Mouse (Mus musculus): ENCODE measurements around the gene Lpo. TPM values are rescaled to one million over a fixed set of nuclear protein-coding genes. Genes with fewer than 3 reads are reported as not detected.

The Lpo gene
- polyA plus RNA-seq, 1 experiment from 2014 or later, result 0.08 TPM

DNA sequence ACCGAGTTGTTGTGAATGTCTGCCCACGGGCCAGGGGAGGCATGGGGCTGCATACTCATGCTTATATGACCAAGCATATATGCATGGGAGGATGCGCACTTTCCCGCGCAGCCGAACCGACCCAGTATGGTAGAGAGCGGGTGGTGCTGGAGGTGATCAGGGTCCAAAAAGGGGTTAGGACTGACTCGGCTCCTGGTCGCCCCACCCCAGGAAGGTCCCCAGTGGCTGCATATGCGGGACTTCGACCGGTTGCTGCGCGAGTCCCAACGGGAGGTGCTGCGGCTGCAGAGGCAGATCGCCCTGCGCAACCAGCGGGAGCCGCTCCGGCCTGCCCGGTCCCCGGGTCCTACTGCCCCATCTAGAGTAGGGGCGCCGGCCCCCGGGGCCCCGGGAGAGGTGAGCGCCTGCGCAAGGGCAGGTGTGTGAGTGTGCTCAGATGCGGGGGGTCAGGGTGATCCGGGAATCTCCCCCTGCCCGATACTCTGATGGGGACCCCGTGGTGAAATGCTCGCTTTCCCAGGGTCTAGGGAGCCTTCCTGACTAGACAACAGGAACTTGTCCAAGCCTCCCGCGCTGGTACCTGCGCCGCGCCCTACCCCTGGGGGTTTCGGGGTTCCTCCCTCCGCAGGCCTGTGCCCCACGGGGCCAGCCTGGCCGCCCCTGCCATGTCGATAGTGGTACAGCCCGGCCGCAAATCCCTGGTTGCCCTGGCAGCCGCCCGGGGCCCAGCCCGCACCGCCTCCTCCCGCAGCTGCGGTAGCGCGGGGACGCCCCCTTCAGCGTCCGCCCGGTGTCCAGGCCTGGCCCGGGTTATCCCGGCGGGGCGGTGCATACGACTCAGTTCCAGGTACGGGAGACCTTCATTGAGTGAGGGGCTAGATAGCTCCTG, 63.9 kb downstream of the Lpo start:
- DNase-seq (ENCODE audit: low spot score) (peak; percentile 73), ATAC-seq (replicated peaks; ENCODE audit: low FRiP score, low TSS enrichment, low read depth) (peak; percentile 65)
- under 1% methylated on average over 65 of the region's 65 CpGs for WGBS
- peaks cover 78% of the 10 kb centered on the region for H3K27me3 ChIP-seq (replicated peaks; ENCODE audit: control insufficient read depth, insufficient read depth, low read length)
- peaks cover 8% of the 10 kb centered on the region; the same call in 1 of the 2 replicates for H3K4me1 ChIP-seq (replicated peaks; ENCODE audit: control insufficient read depth, insufficient read depth, low read length)
- no peak overlapping the region for H3K27ac ChIP-seq (ENCODE audit: low read depth)
- peak overlapping the region; percentile 45 for H3K9ac ChIP-seq (ENCODE audit: low read length)
- H3K4me2 ChIP-seq (ENCODE audit: low read length), result peak overlapping the region; percentile 96
- peak overlapping the region; percentile 37 for H3K4me3 ChIP-seq (ENCODE audit: low read depth, low read length)
- H3K36me3 ChIP-seq (ENCODE audit: control insufficient read depth, insufficient read depth, low read length), result no peaks in the 10 kb centered on the region
- H3K9me3 ChIP-seq (ENCODE audit: control insufficient read depth, low read length), result no peaks in the 10 kb centered on the region

- Histone ChIP-seq H3K27me3 (replicated peaks; ENCODE audit: control insufficient read depth, insufficient read depth, low read length) (peaks cover 79% of the 10 kb centered on the region), H3K36me3 (ENCODE audit: control insufficient read depth, insufficient read depth, low read length) (no peaks in the 10 kb centered on the region), H3K4me2 (ENCODE audit: low read length) (peak overlapping the region; percentile 96), H3K4me1 (replicated peaks; ENCODE audit: control insufficient read depth, insufficient read depth, low read length) (peaks cover 8% of the 10 kb centered on the region; the same call in 1 of the 2 replicates), H3K9ac (ENCODE audit: low read length) (peak overlapping the region; percentile 45), H3K9me3 (ENCODE audit: control insufficient read depth, low read length) (no peaks in the 10 kb centered on the region), H3K4me3 (ENCODE audit: low read depth, low read length) (peak overlapping the region; percentile 37), H3K27ac (ENCODE audit: low read depth) (no peak overlapping the region)
- DNase-seq (ENCODE audit: low spot score) (peak; percentile 76), ATAC-seq (replicated peaks; ENCODE audit: low FRiP score, low TSS enrichment, low read depth) (peak; percentile 42)
- WGBS, result 2% methylated on average over 17 of the region's 17 CpGs
Observed at GRCm38 (mm10) chr11:87763511-87763987, 64.5 kb downstream of the Lpo start.

DNA sequence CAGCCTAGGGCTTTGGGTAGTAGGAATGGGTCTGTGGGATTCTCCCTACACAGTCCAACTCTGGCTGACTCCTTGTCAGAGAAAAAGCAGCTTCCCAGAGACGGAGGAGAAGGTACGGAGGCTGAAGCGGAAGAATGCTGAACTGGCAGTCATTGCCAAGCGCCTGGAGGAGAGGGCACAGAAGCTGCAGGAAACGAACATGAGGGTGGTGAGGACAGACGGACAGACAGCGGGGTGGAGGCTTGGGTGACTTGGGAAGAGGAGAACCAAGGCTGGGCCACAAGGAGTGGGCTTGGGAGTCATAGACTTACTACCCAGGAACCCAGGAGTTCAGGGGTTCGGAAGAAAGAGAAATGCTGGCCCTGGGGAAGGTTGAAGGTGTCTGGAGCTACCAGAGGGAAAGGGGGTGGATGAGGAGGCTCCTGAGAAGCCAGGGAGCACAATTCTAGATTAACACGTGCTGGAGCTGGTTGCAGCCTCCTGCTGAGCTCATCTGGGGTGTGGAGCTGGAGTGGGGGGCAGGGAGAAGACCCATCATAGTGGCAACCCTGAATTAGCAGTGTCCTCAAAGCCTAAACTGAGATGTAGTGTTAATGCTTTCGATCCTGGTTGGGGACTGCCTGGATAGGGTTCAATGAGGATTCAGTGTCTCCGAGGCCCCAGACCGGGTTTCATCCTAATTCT, 65.2 kb downstream of the Lpo start:
- Histone ChIP-seq H3K9me3 (ENCODE audit: control insufficient read depth, low read length) (no peaks in the 10 kb centered on the region), H3K4me1 (replicated peaks; ENCODE audit: control insufficient read depth, insufficient read depth, low read length) (peaks cover 8% of the 10 kb centered on the region; the same call in 1 of the 2 replicates), H3K36me3 (ENCODE audit: control insufficient read depth, insufficient read depth, low read length) (no peaks in the 10 kb centered on the region), H3K4me3 (ENCODE audit: low read depth, low read length) (no peak overlapping the region), H3K9ac (ENCODE audit: low read length) (no peak overlapping the region), H3K4me2 (ENCODE audit: low read length) (no peak overlapping the region), H3K27me3 (replicated peaks; ENCODE audit: control insufficient read depth, insufficient read depth, low read length) (peaks cover 79% of the 10 kb centered on the region), H3K27ac (ENCODE audit: low read depth) (no peak overlapping the region)
- WGBS, result 47% methylated on average over 12 of the region's 12 CpGs
- ATAC-seq (replicated peaks; ENCODE audit: low FRiP score, low TSS enrichment, low read depth) (no peak), DNase-seq (ENCODE audit: low spot score) (no peak)

GRCm38 (mm10) chr11:87761806-87762701, 66.0 kb downstream of the Lpo start:
- Histone ChIP-seq H3K9ac (ENCODE audit: low read length) (no peak overlapping the region), H3K27me3 (replicated peaks; ENCODE audit: control insufficient read depth, insufficient read depth, low read length) (peaks cover 79% of the 10 kb centered on the region), H3K9me3 (ENCODE audit: control insufficient read depth, low read length) (no peaks in the 10 kb centered on the region), H3K36me3 (ENCODE audit: control insufficient read depth, insufficient read depth, low read length) (no peaks in the 10 kb centered on the region), H3K4me3 (ENCODE audit: low read depth, low read length) (no peak overlapping the region), H3K27ac (ENCODE audit: low read depth) (no peak overlapping the region), H3K4me1 (replicated peaks; ENCODE audit: control insufficient read depth, insufficient read depth, low read length) (peaks cover 8% of the 10 kb centered on the region; the same call in 1 of the 2 replicates), H3K4me2 (ENCODE audit: low read length) (no peak overlapping the region)
- 70% methylated on average over 14 of the region's 14 CpGs for WGBS
- no peak for ATAC-seq (replicated peaks; ENCODE audit: low FRiP score, low TSS enrichment, low read depth)
- no peak for DNase-seq (ENCODE audit: low spot score)

DNA sequence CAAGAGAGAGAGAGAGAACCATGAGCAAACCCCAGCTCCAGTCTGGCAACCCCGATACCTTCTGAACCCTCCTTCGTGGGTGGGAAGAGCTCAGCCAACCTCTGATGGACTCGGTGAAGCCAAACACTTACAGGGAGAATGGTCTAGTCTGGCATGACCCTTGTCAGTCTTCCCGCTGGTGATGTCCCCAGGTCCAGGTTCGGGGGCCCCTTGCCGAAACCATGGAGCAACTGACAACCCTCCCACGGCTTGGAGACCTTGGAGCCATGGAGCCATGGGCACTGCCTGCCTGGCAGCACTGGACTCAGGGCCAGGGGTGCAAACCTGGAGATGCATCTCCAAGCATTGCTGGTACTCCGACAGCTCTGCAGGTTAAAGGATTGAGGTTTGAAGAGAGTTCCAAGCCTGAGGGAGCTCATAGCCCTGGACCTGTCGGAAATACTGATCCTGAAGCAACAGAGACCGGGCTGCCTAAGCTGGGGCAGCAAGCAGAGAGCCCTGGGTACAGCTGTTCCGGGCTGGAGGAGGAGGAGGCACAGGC, 66.8 kb downstream of the Lpo start:
- Histone ChIP-seq H3K27ac (ENCODE audit: low read depth) (no peak overlapping the region), H3K27me3 (replicated peaks; ENCODE audit: control insufficient read depth, insufficient read depth, low read length) (peaks cover 72% of the 10 kb centered on the region), H3K9ac (ENCODE audit: low read length) (no peak overlapping the region), H3K36me3 (ENCODE audit: control insufficient read depth, insufficient read depth, low read length) (no peaks in the 10 kb centered on the region), H3K4me3 (ENCODE audit: low read depth, low read length) (no peak overlapping the region), H3K4me1 (replicated peaks; ENCODE audit: control insufficient read depth, insufficient read depth, low read length) (peaks cover 8% of the 10 kb centered on the region; the same call in 1 of the 2 replicates), H3K4me2 (ENCODE audit: low read length) (no peak overlapping the region), H3K9me3 (ENCODE audit: control insufficient read depth, low read length) (no peaks in the 10 kb centered on the region)
- ATAC-seq (replicated peaks; ENCODE audit: low FRiP score, low TSS enrichment, low read depth), result no peak
- 68% methylated on average over 11 of the region's 11 CpGs for WGBS
- no peak for DNase-seq (ENCODE audit: low spot score)

DNA sequence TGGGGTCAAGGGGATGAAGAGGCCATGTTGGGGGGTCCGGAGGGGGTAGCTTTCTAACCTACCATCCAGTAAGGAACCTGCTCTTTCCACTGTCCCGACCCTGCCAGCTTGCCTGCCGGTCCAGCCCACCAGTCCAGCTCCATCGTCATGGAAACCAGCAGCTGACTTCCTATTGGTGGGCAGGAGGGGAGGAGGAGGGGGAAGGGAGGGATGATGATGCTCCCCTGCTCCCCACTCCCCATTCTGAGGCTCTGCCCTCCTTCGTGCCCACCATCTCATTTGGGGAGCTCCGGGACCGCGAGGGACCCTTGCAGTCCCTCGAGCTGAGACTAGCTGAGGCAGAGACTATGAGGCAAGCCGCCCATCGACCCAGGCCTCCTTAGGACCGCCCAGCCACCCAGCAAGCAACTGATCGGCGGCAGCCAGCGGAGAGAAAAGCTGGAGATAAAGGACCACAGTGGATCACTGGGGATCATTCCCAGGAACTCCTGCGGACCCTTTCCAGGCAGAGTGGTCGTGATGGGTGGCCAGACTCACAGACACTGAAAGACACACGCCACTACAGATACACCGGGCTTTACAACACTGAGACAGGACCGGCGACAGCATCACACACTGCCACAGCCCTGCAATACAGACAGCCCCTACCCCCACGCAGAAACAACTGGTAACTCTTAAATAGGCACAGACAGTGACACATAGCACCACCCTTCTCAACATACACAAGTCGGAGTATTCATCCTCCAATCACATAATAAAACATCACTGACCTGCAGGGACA, 67.6 kb downstream of the Lpo start, which contains the start of gene Tspoap1:
Tspoap1 (plus strand) TSS at position 241 of the 781 bp plus-strand sequence.
- Histone ChIP-seq H3K9ac (ENCODE audit: low read length) (no peak within 1 kb of the TSS), H3K4me1 (replicated peaks; ENCODE audit: control insufficient read depth, insufficient read depth, low read length) (peaks cover 8% of the 10 kb centered on the region; the same call in 1 of the 2 replicates), H3K4me3 (ENCODE audit: low read depth, low read length) (no peak within 1 kb of the TSS), H3K9me3 (ENCODE audit: control insufficient read depth, low read length) (no peaks in the 10 kb centered on the region), H3K4me2 (ENCODE audit: low read length) (no peak within 1 kb of the TSS), H3K36me3 (ENCODE audit: control insufficient read depth, insufficient read depth, low read length) (no peaks in the 10 kb centered on the region), H3K27ac (ENCODE audit: low read depth) (no peak within 1 kb of the TSS), H3K27me3 (replicated peaks; ENCODE audit: control insufficient read depth, insufficient read depth, low read length) (peaks cover 64% of the 10 kb centered on the region)
- ATAC-seq (replicated peaks; ENCODE audit: low FRiP score, low TSS enrichment, low read depth) (no peak), DNase-seq (ENCODE audit: low spot score) (no peak)
- 12% methylated on average over 23 of the region's 23 CpGs for WGBS

DNA sequence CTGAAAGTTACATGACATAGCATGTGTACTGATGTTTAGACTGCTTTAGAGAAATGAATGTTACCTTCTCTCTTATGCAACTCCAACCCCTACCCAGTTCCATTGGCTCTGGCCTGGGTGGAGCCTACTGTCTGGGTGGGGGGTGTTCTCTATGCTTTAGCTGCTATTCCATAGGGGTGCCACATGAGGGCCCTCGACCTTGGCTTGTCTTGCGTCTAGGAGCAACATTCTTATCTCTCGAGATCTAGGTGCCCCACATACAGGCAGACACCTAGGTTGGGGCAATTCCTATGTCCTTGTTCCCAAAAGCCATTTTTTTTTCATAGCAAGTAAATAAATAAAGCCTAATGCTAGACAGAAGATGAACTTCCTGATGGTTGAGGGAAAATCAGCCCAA, 68.5 kb downstream of the Lpo start:
- WGBS, result 5% methylated on average over 3 of the region's 3 CpGs
- no peak overlapping the region for H3K4me3 ChIP-seq (ENCODE audit: low read depth, low read length)
- no peaks in the 10 kb centered on the region for H3K36me3 ChIP-seq (ENCODE audit: control insufficient read depth, insufficient read depth, low read length)
- H3K27ac ChIP-seq (ENCODE audit: low read depth), result no peak overlapping the region
- ATAC-seq (replicated peaks; ENCODE audit: low FRiP score, low TSS enrichment, low read depth) (no peak), DNase-seq (ENCODE audit: low spot score) (no peak)
- no peaks in the 10 kb centered on the region for H3K9me3 ChIP-seq (ENCODE audit: control insufficient read depth, low read length)
- H3K9ac ChIP-seq (ENCODE audit: low read length), result no peak overlapping the region
- H3K27me3 ChIP-seq (replicated peaks; ENCODE audit: control insufficient read depth, insufficient read depth, low read length), result peaks cover 55% of the 10 kb centered on the region
- H3K4me2 ChIP-seq (ENCODE audit: low read length), result no peak overlapping the region
- peaks cover 5% of the 10 kb centered on the region; the same call in 1 of the 2 replicates for H3K4me1 ChIP-seq (replicated peaks; ENCODE audit: control insufficient read depth, insufficient read depth, low read length)
